Mouse (Mus musculus): ENCODE measurements around the gene Gm20388.

GRCm38 (mm10) chr8:122343341-122343740, 2432.7 kb downstream of the Gm20388 start:
- TF ChIP-seq MAFK (IDR thresholded peaks at IDR 0.05; ENCODE audit: insufficient read depth, low read depth, low read length) (no peak), ZC3H11A (IDR thresholded peaks at IDR 0.05; ENCODE audit: borderline replicate concordance, low read depth, low read length) (no peak), CHD2 (IDR thresholded peaks at IDR 0.05; ENCODE audit: low read depth, low read length) (no peak), ZNF384 (IDR thresholded peaks at IDR 0.05; ENCODE audit: low read depth, low read length) (no peak), HCFC1 (IDR thresholded peaks at IDR 0.05; ENCODE audit: borderline replicate concordance, insufficient read depth, low read length) (no peak)
